Mouse (Mus musculus): ENCODE measurements around the gene Fgf18. TPM values are rescaled to one million over a fixed set of nuclear protein-coding genes. Genes with fewer than 3 reads are reported as not detected.
A peak's percentile ranks its signal among the peaks of the same experiment; 100 is the strongest.

The Fgf18 gene
- total RNA-seq (2021) = 1 to 10 TPM; 4.1 TPM
- long read RNA-seq, experiment 1, partial matches to known transcripts = 0 of 5 reads
- long read RNA-seq, experiment 1, other reads (novel, unspliced or antisense) = 1 of 5 reads
- long read RNA-seq, experiment 2, partial matches to known transcripts = 0 of 1 reads
- long read RNA-seq, experiment 2, other reads (novel, unspliced or antisense) = 0 of 1 reads

DNA sequence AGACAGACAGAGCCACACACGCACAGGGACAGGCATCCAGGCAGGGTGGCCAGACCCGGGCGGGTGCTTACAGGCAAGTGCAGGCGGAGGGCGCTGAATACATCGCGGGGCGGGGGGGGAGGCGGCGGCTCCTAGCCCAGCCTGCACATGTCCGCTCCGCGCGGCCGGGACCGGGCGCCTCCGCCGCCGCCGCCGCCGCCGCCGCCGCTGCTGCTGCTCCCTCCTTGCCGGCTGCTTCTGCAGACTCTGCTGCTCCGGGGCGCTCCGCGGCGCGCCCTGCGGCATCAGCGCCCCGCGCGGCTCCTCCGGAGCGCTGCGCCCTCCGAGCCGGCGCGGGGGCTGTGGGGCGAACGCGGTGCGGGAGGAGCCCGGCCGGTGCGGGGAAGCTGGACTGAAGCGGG lies at the start of gene Fgf18:
Gene Fgf18 (minus strand): TSS at position 230 of the 401 bp plus-strand sequence.
- no peak for DNase-seq (ENCODE audit: low spot score in 2 of 2)
- TF ChIP-seq CTCF (conservative IDR thresholded peaks at IDR 0.05) = peak; percentile 38
- peak within 1 kb of the TSS; percentile 59 for H3K4me3 ChIP-seq
- peak within 1 kb of the TSS; percentile 65 for H3K27ac ChIP-seq

DNA sequence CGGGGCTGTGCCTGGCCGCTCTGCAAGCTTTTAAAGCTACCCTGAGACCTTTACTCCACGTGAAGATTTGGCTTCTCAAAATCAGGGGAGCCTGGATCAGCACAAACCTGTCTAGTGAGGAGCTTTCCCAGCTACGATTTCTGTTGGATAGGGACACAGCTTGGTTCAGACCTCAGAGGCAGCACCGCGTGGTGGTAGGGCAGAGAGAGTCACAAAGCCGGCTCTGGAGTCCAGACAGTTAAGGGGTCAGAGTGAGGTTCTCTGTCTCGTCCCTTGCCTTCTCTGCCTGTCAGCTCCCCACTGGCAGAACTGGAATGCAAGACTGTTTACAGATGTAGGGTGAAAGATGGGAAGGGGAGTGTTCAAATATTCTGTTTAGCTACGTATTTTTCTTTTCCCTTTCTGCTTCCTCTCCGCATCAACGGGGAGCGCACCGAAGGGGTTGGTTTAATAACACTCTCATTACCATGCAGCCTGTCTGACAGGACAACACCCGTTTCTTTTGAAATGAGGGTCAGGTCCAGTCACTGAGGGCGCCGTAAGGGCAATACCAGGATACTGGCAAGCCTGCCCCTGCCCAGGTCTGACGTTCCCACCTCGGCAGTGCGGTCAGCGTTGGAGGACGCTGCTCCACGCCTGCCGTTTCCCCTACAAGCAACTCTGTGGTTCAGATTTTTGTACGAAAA lies 49.4 kb upstream of the Fgf18 start:
- no peak overlapping the region for H3K27ac ChIP-seq
- DNase-seq (ENCODE audit: low spot score in 2 of 2) = no peak
- H3K4me3 ChIP-seq = no peak overlapping the region
- no peak for TF ChIP-seq CTCF (conservative IDR thresholded peaks at IDR 0.05)

DNA sequence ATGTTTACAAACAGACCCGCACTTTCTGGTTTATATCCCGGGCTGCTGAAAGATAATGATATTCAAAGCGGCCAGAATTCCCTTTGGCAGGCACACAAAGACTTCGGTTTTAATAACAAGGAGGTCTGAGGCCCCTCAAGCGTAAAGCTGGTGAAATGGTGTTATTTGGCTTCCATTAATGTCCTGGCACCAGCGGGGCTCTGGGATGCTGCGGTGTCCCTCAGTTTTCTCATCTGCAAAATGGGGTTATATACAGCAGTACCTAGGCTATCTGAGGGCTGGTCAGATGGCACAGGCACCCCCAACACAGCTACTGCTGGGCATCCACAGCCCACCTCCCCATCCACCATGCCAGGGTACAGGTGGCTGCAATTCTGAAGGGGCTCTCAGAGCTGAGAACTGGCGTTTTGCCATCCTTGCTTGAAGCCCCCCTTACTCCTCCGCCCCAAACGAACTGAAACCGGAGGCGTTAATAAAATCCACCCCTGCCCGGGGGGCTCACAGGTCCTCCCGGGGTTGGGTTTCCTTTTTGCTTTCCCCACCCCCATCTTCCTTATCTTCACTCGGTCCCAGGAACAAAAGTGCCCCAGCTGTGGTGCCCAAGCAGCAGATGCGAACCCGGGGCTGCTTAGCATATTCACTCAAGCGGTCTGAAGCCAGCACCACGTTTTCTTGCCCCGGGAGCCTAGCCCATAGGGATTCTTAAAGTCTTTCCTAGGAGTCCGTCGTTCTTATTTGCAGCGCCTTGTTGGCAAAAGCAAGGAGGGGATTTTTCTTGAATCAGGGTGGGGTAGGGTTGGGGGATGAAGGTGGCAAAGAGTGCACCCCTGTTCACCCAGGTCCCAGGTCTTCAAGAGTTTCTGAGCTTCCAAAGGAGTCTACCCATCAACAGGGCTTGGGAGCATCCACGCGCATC lies 48.6 kb upstream of the Fgf18 start:
- no peak overlapping the region for H3K27ac ChIP-seq
- no peak overlapping the region for H3K4me3 ChIP-seq
- DNase-seq (ENCODE audit: low spot score in 2 of 2) = no peak
- no peak for TF ChIP-seq CTCF (conservative IDR thresholded peaks at IDR 0.05)

DNA sequence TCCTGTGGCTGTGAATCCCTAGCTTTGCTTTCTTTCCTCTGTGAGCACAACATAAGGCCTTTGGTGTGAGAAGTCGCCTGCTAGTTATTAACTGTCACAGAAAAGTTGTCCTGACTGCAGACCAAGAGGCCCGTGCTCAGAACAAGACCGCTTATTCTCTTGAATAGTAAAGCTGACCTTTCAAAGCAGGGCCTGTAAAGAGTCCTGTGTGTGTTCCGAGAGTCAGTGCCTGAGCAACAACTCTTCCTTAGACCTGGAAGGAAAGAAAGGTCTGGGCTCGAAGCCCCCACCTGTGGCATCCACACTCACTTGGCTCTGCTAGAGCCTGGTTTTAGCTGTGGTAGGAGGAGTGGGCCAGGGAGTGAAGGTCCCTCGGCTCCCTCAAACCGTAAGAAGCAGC lies 47.9 kb upstream of the Fgf18 start:
- no peak for DNase-seq (ENCODE audit: low spot score in 2 of 2)
- H3K4me3 ChIP-seq = no peak overlapping the region
- no peak for TF ChIP-seq CTCF (conservative IDR thresholded peaks at IDR 0.05)
- H3K27ac ChIP-seq = no peak overlapping the region

DNA sequence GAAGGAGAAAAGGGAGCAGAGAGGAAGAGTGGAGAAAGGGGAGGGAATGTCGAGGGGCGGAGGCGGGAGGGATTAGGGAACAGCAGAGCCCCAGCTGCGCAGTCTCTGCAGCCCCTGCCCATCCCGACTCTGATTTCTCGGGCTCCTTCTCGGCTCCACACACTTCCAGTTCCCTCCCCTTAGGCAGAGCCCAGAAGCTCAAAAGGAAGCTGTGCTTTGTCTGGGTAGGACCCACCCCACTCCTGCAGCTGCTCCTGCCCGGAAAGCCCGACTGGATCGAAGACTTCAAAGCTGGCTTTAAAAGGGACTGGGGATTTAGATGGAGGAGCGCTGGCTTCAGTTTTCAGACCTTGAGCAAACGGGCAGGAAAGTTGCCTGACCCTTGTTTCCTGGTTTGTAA lies 46.5 kb upstream of the Fgf18 start:
- DNase-seq (ENCODE audit: low spot score in 2 of 2) = no peak
- Histone ChIP-seq H3K4me3 (no peak overlapping the region), H3K27ac (no peak overlapping the region)
- TF ChIP-seq CTCF (conservative IDR thresholded peaks at IDR 0.05) = no peak

DNA sequence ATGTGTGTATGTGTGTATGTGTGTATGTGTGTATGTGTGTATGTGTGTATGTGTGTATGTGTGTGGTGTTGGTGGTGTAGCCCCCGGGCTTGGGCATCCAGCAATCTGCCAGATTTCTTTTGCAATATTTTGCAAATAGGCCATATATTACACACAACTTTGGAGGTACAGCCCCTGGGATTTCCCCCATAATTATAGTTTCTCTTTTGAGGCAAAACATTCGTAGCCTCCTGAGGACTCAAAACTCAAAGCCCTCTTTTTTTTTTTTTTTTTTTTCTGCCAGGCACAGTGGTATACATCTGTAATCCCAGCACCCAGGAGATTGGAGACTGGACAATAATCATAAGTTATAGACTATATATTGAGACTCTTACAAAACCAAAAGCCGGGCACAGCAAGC lies 34.6 kb upstream of the Fgf18 start:
- no peak overlapping the region for H3K4me3 ChIP-seq
- H3K27ac ChIP-seq = no peak overlapping the region
- TF ChIP-seq CTCF (conservative IDR thresholded peaks at IDR 0.05) = no peak
- DNase-seq (ENCODE audit: low spot score in 2 of 2) = no peak

DNA sequence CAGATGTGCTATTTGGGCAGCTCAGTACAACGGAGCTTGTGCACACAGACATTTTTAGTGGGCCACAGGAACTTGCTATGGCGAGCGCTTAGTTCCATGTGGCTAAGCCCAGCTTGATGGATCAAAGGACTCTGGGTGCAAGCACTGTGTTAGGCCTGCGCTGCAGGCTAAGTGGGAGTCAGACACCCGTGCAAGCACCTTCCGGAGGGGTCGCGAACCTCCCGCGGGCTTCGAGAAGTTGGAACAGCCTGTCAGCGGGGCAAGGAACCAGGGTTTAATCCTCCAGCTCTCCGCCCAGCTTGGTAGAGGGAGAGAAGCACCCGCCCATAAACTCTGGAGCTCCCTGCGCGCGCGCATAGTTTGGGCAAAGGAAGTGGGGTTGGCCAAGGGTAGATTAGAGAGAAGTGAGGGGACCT lies 33.5 kb upstream of the Fgf18 start:
- no peak for TF ChIP-seq CTCF (conservative IDR thresholded peaks at IDR 0.05)
- DNase-seq (ENCODE audit: low spot score in 2 of 2) = no peak
- Histone ChIP-seq H3K27ac (no peak overlapping the region), H3K4me3 (no peak overlapping the region)

DNA sequence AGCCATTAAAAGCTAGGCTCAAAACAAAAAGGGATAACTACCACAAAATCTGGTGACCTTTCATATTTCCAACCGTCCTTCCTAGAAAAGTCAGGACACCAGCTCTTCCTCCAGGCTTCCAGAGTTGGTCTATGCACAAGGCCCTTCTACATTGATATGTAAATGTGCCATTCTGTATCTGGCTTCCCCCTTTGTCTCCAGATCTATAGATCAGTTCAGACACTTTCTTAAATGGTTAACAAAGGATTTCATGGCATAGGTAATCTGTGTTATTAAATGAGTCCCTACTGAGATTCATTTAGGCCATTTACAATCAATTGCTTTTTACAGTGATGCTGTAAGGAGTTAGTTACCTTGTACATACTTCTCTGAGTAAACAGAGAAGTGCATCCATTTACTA lies 32.6 kb upstream of the Fgf18 start:
- TF ChIP-seq CTCF (conservative IDR thresholded peaks at IDR 0.05) = no peak
- Histone ChIP-seq H3K27ac (no peak overlapping the region), H3K4me3 (no peak overlapping the region)
- DNase-seq (ENCODE audit: low spot score in 2 of 2) = no peak

DNA sequence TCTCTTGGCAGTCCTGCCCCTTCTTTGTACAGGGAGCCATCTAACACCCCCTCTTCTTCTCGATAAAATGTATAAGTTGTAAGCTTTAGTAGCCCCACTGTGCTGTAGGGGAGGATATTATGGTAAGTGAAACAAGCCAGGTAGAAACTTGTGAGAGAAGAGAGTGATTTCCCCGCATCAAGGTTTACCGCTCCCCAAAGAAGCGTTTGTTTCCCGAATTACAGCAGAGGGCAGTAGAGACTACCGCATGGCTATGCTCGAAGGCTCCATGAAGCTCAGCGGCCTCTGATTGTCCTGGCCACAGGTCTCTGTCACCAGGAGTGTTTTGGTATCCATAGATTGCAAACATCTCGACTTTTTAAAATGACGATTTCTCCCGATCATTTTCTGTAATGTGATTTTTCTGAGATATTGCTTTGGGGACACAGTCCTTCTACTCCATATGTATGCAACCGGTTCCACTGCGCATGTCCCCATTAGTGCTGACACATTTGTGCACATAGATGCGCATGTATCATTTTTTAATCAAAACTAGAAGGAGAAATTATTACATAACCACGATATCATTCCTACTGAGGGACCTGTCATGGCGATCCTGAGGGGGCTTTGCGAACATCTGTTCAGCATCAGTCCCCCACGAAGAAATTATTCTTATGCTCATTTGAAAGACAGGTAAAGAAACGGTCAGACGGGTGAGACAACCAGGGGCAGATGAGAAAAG lies 29.5 kb upstream of the Fgf18 start:
- peak; percentile 90 for TF ChIP-seq CTCF (conservative IDR thresholded peaks at IDR 0.05)
- DNase-seq (ENCODE audit: low spot score in 2 of 2) = peak; percentile 29 to 62
- Histone ChIP-seq H3K27ac (no peak overlapping the region), H3K4me3 (no peak overlapping the region)

DNA sequence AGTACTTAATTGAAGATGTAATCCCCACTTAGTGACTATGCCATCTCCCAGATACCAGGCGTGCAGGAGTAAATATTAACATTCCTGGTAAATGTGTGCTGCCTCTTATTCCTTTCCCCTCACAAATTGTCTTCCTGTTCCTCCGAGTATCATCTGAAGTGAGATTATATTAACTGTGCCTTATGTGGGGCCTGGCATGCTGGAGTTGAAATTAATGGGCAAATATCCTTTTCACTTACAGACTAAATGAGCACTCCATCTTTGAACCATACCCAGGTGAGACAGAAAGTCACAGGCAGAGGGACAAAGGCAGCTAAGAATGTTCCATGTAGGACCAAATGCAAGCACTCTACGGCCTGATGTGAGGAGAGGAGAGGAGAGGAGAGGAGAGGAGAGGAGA lies 28.6 kb upstream of the Fgf18 start:
- TF ChIP-seq CTCF (conservative IDR thresholded peaks at IDR 0.05) = no peak
- no peak overlapping the region for H3K27ac ChIP-seq
- DNase-seq (ENCODE audit: low spot score in 2 of 2) = no peak
- no peak overlapping the region for H3K4me3 ChIP-seq

DNA sequence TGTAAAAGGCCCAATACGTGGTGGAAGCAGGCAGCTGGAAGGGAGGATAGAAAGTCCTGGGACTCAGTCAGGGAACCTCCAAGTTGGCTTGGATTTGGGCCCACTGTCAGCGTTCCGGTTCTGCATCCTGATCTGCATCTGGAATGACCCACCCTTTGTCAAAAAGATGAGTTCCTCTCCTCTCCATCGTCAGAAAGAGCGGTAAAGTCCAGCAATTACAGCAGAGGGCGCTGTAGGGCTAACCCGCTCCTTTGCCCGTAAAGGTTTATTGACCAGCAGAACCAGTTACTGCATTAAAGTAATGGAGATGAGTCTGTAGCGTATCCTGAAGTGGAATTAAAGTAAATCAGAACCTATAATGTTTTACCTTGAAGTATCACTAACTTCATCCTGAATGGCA lies 23.3 kb upstream of the Fgf18 start:
- TF ChIP-seq CTCF (conservative IDR thresholded peaks at IDR 0.05) = peak; percentile 85
- Histone ChIP-seq H3K27ac (no peak overlapping the region), H3K4me3 (no peak overlapping the region)
- DNase-seq (ENCODE audit: low spot score in 2 of 2) = peak; percentile 20 to 65

DNA sequence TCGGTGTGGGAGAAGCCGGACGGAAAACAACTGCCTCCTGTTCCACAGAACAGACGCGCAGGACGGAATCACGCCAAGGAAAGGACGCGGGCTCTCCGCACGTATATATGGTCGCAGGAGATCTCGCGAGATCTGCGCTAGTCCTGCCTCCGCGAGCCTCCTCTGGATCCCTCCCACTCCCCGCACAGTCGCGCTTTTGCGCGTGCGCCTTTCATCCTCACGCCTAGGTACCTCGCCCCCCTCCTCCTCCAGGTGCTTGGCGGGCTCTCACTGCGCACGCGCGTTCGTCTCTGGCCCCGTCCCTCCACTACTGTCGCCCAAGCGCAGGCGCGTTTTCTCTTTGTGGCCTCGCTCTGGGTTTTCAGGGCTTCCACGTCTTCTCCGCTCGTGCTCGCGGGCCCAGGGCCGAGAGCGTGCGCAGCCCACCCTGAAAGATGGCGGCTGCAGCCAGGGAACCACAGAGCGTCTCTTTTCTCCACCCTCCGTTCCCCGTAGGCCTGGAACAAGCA lies 15.9 kb upstream of the Fgf18 start, which contains the start of gene Npm1:
Gene Npm1 (minus strand): TSS at position 209 of the 509 bp plus-strand sequence.
- Histone ChIP-seq H3K27ac (peak within 1 kb of the TSS; percentile 98), H3K4me3 (peak within 1 kb of the TSS; percentile 85)
- DNase-seq (ENCODE audit: low spot score in 2 of 2) = peak; percentile 99 to 100
- TF ChIP-seq CTCF (conservative IDR thresholded peaks at IDR 0.05) = no peak

Measured in layer of hippocampus, adult 2 months (tissue).